In genomic region chr14:116924876-116925601, GRCm38 (mm10) we compare ENCODE assay signal across 8 mouse cellular contexts. TPM values are rescaled to one million over a fixed set of nuclear protein-coding genes. Genes with fewer than 3 reads are reported as not detected.
DNase-seq lines count a peak whose midpoint lies in the region; ATAC-seq and TF ChIP-seq lines count a peak whose summit lies in the region.

TSS of gene Gpc6 (plus strand) at chr14:116925315.

- no peak for TF ChIP-seq CTCF in hindbrain, postnatal 0 days (IDR thresholded peaks at IDR 0.05; ENCODE audit: low read depth)

- peak within 1 kb of the TSS; percentile 92 for H3K4me2 ChIP-seq in hindbrain, postnatal 0 days (ENCODE audit: low read depth, low read length)

- DNase-seq in adrenal gland, adult 18-20 months (ENCODE audit: low spot score in 2 of 2) = peak; percentile 71 to 72
- DNase-seq in gastrocnemius, postnatal 10 days = peak; percentile 81
- peak; percentile 95 for DNase-seq in hindbrain, postnatal 0 days (ENCODE audit: low spot score)
- DNase-seq in left cerebral cortex, adult 9 months (ENCODE audit: low spot score in 2 of 2) = peak; percentile 52 to 79
- peak; percentile 86 for DNase-seq in right cerebral cortex, postnatal 4 days
- no peak for DNase-seq in B cell, adult 2 months

- peak; percentile 70 for ATAC-seq in common myeloid progenitor, adult 5-6 weeks (replicated peaks; ENCODE audit: low read depth, poor library complexity, severe bottlenecking)
- peak; percentile 85 for ATAC-seq in hindbrain, postnatal 0 days
- peak; percentile 67 for ATAC-seq in megakaryocyte progenitor cell, adult 5-6 weeks (replicated peaks; ENCODE audit: poor library complexity)

- no peaks in the 10 kb centered on the region for H3K9me3 ChIP-seq in hindbrain, postnatal 0 days (ENCODE audit: low read length)

- peak within 1 kb of the TSS; percentile 82 for H3K27ac ChIP-seq in hindbrain, postnatal 0 days

- peak within 1 kb of the TSS; percentile 90 for H3K4me3 ChIP-seq in hindbrain, postnatal 0 days (ENCODE audit: low read length)

- peaks cover 13% of the 10 kb centered on the region; the same call in 1 of the 2 replicates for H3K4me1 ChIP-seq in hindbrain, postnatal 0 days (ENCODE audit: insufficient read depth, low read length)

- under 1% methylated on average over 38 of the region's 38 CpGs for WGBS in hindbrain, postnatal 0 days

- H3K27me3 ChIP-seq in hindbrain, postnatal 0 days (ENCODE audit: insufficient read depth, low read length) = no peaks in the 10 kb centered on the region

- H3K36me3 ChIP-seq in hindbrain, postnatal 0 days (ENCODE audit: insufficient read depth, low read length) = no peaks in the 10 kb centered on the region

- peak within 1 kb of the TSS; percentile 75 for H3K9ac ChIP-seq in hindbrain, postnatal 0 days (replicated peaks; ENCODE audit: low read length)

RNA-seq across cellular contexts. Expression of gene Gpc6, which starts in this region (rescaled TPM):
- total RNA-seq in adrenal gland, adult 18-20 months (2021) = 1 to 10 TPM; 9.2 to 9.8 TPM
- total RNA-seq in common myeloid progenitor, adult 5-6 weeks (2017) = not detected in 2 replicates
- 10 to 100 TPM; 14.4 to 17.5 TPM for total RNA-seq in gastrocnemius, postnatal 10 days (2021)
- 20.5 and 28.5 TPM in 2 replicates for total RNA-seq in hindbrain, postnatal 0 days (2014; rRNA removed)
- polyA plus RNA-seq in hindbrain, postnatal 0 days (2015; fragmentation: Nextera tagmentation; extraction: Ambion mirVana) = 17.1 and 17.9 TPM in 2 replicates
- not detected in 2 replicates for total RNA-seq in megakaryocyte progenitor cell, adult 5-6 weeks (2015)
- not detected in 2 replicates for total RNA-seq in megakaryocyte progenitor cell, adult 5-6 weeks (2017)

Comparison
In these comparisons a context has a peak if more than half of its experiments do, and no peak if none do; other contexts are left out.
1. RNA of gene Gpc6 (total RNA-seq): 20.5 to 28.5 TPM in hindbrain, postnatal 0 days, 14.4 to 17.5 TPM in gastrocnemius, postnatal 10 days and 9.2 to 9.8 TPM in adrenal gland, adult 18-20 months; not detected in common myeloid progenitor, adult 5-6 weeks and not detected in megakaryocyte progenitor cell, adult 5-6 weeks; every median in the first group is over 10 times any median in the second.
2. Peak in ATAC-seq in common myeloid progenitor, adult 5-6 weeks; RNA of the gene not detected or under 1 TPM.
3. Peak in ATAC-seq in megakaryocyte progenitor cell, adult 5-6 weeks; RNA of the gene not detected or under 1 TPM.
4. DNase-seq: peak in adrenal gland, adult 18-20 months (2 of 2), gastrocnemius, postnatal 10 days (single experiment), hindbrain, postnatal 0 days (single experiment), left cerebral cortex, adult 9 months (2 of 2) and right cerebral cortex, postnatal 4 days (single experiment); none in B cell, adult 2 months (0 of 2).
5. Peak in every context shown above with its lines, with median percentiles within 50 percentile points of each other: ATAC-seq.